In the genomic region with DNA sequence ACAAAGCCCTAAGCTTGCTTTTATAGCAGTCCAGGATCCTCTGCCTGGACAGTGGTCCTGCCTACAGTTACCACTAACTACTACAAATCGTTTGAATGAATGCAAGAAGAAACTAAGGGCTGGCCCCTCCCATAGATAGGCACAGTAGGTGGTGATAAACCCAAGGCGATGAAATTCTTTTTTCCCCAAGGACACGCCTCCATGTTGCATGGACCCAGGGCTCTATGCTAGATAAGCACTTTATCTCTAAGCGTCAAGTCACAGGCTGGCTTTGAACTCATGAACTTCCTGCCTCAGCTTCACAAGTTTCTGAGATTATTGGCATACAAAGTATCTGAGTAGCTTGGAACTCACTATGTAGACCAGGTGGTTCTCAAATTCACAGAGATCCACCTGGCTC, we compare ENCODE assay signal across 34 mouse cellular contexts. TPM values are rescaled to one million over a fixed set of nuclear protein-coding genes. Genes with fewer than 3 reads are reported as not detected.
DNase-seq lines count a peak whose midpoint lies in the region; ATAC-seq and TF ChIP-seq lines count a peak whose summit lies in the region.
"Had no signal": no experiment of that assay in that cellular context is flagged by ENCODE, and none has a peak within 500 bp of the region (broad histone marks: within the 10 kb centered on the region; RNA-seq: fewer than 3 reads in every experiment).

No protein-coding gene starts in this region.

- DNase-seq in c-Kit-positive CD71-positive TER-119-negative erythroid progenitor cells, embryonic 14.5 days (ENCODE audit: low read depth) = peak; percentile 54
- DNase-seq in liver, postnatal 0 days = no peak
- no peak for DNase-seq in thymus, adult 2 months
- DNase-seq in heart, adult 11 months = no peak
- DNase-seq in frontal cortex, postnatal 14 days (ENCODE audit: low spot score in 2 of 2) = no peak
- DNase-seq: adrenal gland, postnatal 36 days; B cell, adult 2 months; cerebellum, adult 11 months; cerebellum, adult 9-10 months; cerebellum, postnatal 36 days; embryo, embryonic 11 days; gastrocnemius, postnatal 10 days; heart, postnatal 14 days; kidney, adult 2 months; kidney, postnatal 10 days; layer of hippocampus, adult 9-11 months; lung, postnatal 4 days; thymus, postnatal 25 days had no signal

- no peak for TF ChIP-seq CTCF in liver, postnatal 0 days (IDR thresholded peaks at IDR 0.05; ENCODE audit: low read depth)
- TF ChIP-seq CTCF in thymus, adult 2 months (IDR thresholded peaks at IDR 0.05; ENCODE audit: borderline replicate concordance, control insufficient read depth, extremely low read depth, insufficient read depth, low read length, poor library complexity) = no peak

- H3K9me3 ChIP-seq in liver, embryonic 12.5 days (replicated peaks) = no peaks in the 10 kb centered on the region
- H3K9me3 ChIP-seq in liver, postnatal 0 days (ENCODE audit: low read length) = no peaks in the 10 kb centered on the region
- H3K9me3 ChIP-seq: embryonic facial prominence, embryonic 12.5 days; hindbrain, embryonic 10.5 days; hindbrain, embryonic 15.5 days; midbrain, embryonic 15.5 days; neural tube, embryonic 12.5 days had no signal

- no peaks in the 10 kb centered on the region for H3K27me3 ChIP-seq in liver, embryonic 12.5 days (replicated peaks)
- no peaks in the 10 kb centered on the region for H3K27me3 ChIP-seq in liver, postnatal 0 days (ENCODE audit: insufficient read depth, low read length)
- H3K27me3 ChIP-seq in thymus, adult 2 months (ENCODE audit: control insufficient read depth, insufficient read depth, low read length) = no peaks in the 10 kb centered on the region
- H3K27me3 ChIP-seq: embryonic facial prominence, embryonic 12.5 days; hindbrain, embryonic 15.5 days; midbrain, embryonic 15.5 days; neural tube, embryonic 12.5 days had no signal

- peak overlapping the region; percentile 10; the same call in 1 of the 2 replicates for H3K4me2 ChIP-seq in liver, embryonic 12.5 days
- no peak overlapping the region for H3K4me2 ChIP-seq in liver, postnatal 0 days (ENCODE audit: low read depth, low read length)
- H3K4me2 ChIP-seq: embryonic facial prominence, embryonic 12.5 days; hindbrain, embryonic 15.5 days; midbrain, embryonic 15.5 days; neural tube, embryonic 12.5 days had no signal

- peak; percentile 71 for ATAC-seq in liver, embryonic 12.5 days
- 0 out of 2 replicates have a peak, but pooled peaks have one; percentile 19 for ATAC-seq in liver, postnatal 0 days
- ATAC-seq: forebrain, embryonic 14.5 days; inflammation-experienced regulatory T-cells, adult 6 months; midbrain, embryonic 15.5 days had no signal

- WGBS in liver, embryonic 12.5 days (ENCODE audit: insufficient replicate concordance) = 16% methylated on average over 4 of the region's 4 CpGs
- 37% methylated on average over 4 of the region's 4 CpGs for WGBS in liver, postnatal 0 days (ENCODE audit: insufficient replicate concordance)
- 77% methylated on average over 4 of the region's 4 CpGs for WGBS in thymus, adult 2 months

- no peak overlapping the region for H3K9ac ChIP-seq in liver, embryonic 12.5 days
- no peak overlapping the region for H3K9ac ChIP-seq in liver, postnatal 0 days (replicated peaks)
- H3K9ac ChIP-seq: embryonic facial prominence, embryonic 12.5 days; hindbrain, embryonic 15.5 days; midbrain, embryonic 15.5 days; neural tube, embryonic 12.5 days had no signal

- H3K4me3 ChIP-seq in brown adipose tissue, adult 24 weeks (ENCODE audit: insufficient read depth, low read depth, low read length) = no peak overlapping the region
- H3K4me3 ChIP-seq in liver, embryonic 12.5 days = no peak overlapping the region
- H3K4me3 ChIP-seq in liver, postnatal 0 days (ENCODE audit: low read depth, low read length) = no peak overlapping the region
- no peak overlapping the region for H3K4me3 ChIP-seq in thymus, adult 2 months (ENCODE audit: control insufficient read depth, insufficient read depth, low read length)
- H3K4me3 ChIP-seq: embryonic facial prominence, embryonic 12.5 days; hindbrain, embryonic 10.5 days; hindbrain, embryonic 15.5 days; midbrain, embryonic 15.5 days; neural tube, embryonic 12.5 days had no signal

- H3K27ac ChIP-seq in brown adipose tissue, adult 24 weeks (replicated peaks; ENCODE audit: low read depth, low read length) = 0 out of 2 replicates have a peak overlapping the region, but pooled peaks have one; percentile 23
- no peak overlapping the region for H3K27ac ChIP-seq in liver, embryonic 12.5 days
- no peak overlapping the region for H3K27ac ChIP-seq in liver, postnatal 0 days (ENCODE audit: low read depth)
- H3K27ac ChIP-seq in thymus, adult 2 months (ENCODE audit: control insufficient read depth, insufficient read depth, low read length) = no peak overlapping the region
- H3K27ac ChIP-seq: embryonic facial prominence, embryonic 12.5 days; hindbrain, embryonic 10.5 days; hindbrain, embryonic 15.5 days; midbrain, embryonic 15.5 days; neural tube, embryonic 12.5 days had no signal

- H3K4me1 ChIP-seq in brown adipose tissue, adult 24 weeks (ENCODE audit: control insufficient read depth, insufficient read depth, insufficient read length, low read length) = peaks cover 12% of the 10 kb centered on the region
- H3K4me1 ChIP-seq in liver, embryonic 12.5 days = peaks cover 31% of the 10 kb centered on the region
- peaks cover 10% of the 10 kb centered on the region for H3K4me1 ChIP-seq in liver, postnatal 0 days (ENCODE audit: insufficient read depth)
- H3K4me1 ChIP-seq in thymus, adult 2 months (replicated peaks; ENCODE audit: control insufficient read depth, insufficient read depth, low read length) = peaks cover 18% of the 10 kb centered on the region
- H3K4me1 ChIP-seq: hindbrain, embryonic 15.5 days; midbrain, embryonic 15.5 days; neural tube, embryonic 12.5 days had no signal

- no peak; the same call in 1 of the 2 replicates for TF ChIP-seq EP300 in liver, postnatal 0 days (IDR thresholded peaks at IDR 0.05; ENCODE audit: low read depth)

- TF ChIP-seq POLR2A in thymus, adult 2 months (IDR thresholded peaks at IDR 0.05; ENCODE audit: control insufficient read depth, extremely low read depth, insufficient read depth, low read length, poor library complexity) = no peak

- no peaks in the 10 kb centered on the region for H3K36me3 ChIP-seq in liver, embryonic 12.5 days
- H3K36me3 ChIP-seq in liver, postnatal 0 days (replicated peaks; ENCODE audit: insufficient read depth, low read length) = no peaks in the 10 kb centered on the region
- no peaks in the 10 kb centered on the region for H3K36me3 ChIP-seq in thymus, adult 2 months (ENCODE audit: control insufficient read depth, insufficient read depth, low read length)
- H3K36me3 ChIP-seq: embryonic facial prominence, embryonic 12.5 days; hindbrain, embryonic 10.5 days; hindbrain, embryonic 15.5 days; midbrain, embryonic 15.5 days; neural tube, embryonic 12.5 days had no signal

RNA-seq across cellular contexts. Expression of gene 1700013G24Rik, which starts 4.2 kb away (rescaled TPM):
- not detected in 2 replicates for polyA plus RNA-seq in brown adipose tissue, adult 24 weeks (2012; ENCODE audit: insufficient read depth, insufficient read length, missing spikeins)
- polyA plus RNA-seq in liver, embryonic 12.5 days (2016; fragmentation: Nextera tagmentation; extraction: Ambion mirVana) = not detected in 2 replicates
- not detected in 2 replicates for polyA plus RNA-seq in liver, postnatal 0 days (2015; fragmentation: Nextera tagmentation; extraction: Ambion mirVana)
- polyA plus RNA-seq in thymus, adult 2 months (2012; rRNA removed) = 0.22 TPM in 1 of 2 replicates, not detected in the other
- polyA plus RNA-seq: brain, embryonic 14.5 days; embryonic facial prominence, embryonic 12.5 days; forebrain, embryonic 14.5 days; frontal cortex, adult 2 months; heart, embryonic 14.5 days; hindbrain, embryonic 10.5 days; hindbrain, embryonic 15.5 days; inflammation-experienced regulatory T-cells, adult 6 months; limb, embryonic 11.5 days; liver, adult 2 months; lung, embryonic 16.5 days; midbrain, embryonic 15.5 days; neural tube, embryonic 12.5 days had no signal

RNA-seq across cellular contexts. Expression of gene Hspg2, which starts 11.3 kb away (rescaled TPM):
- 32.5 and 49.7 TPM in 2 replicates for polyA plus RNA-seq in brown adipose tissue, adult 24 weeks (2012; ENCODE audit: insufficient read depth, insufficient read length, missing spikeins)
- 6.4 and 7.3 TPM in 2 replicates for polyA plus RNA-seq in liver, embryonic 12.5 days (2016; fragmentation: Nextera tagmentation; extraction: Ambion mirVana)
- 5.1 TPM in 2 replicates for polyA plus RNA-seq in liver, postnatal 0 days (2015; fragmentation: Nextera tagmentation; extraction: Ambion mirVana)
- 21.6 and 25.6 TPM in 2 replicates for polyA plus RNA-seq in thymus, adult 2 months (2012; rRNA removed)
- polyA plus RNA-seq: inflammation-experienced regulatory T-cells, adult 6 months had no signal

RNA-seq across cellular contexts. Expression of gene Cela3b, which starts 27.0 kb away (rescaled TPM):
- not detected in 2 replicates for polyA plus RNA-seq in brown adipose tissue, adult 24 weeks (2012; ENCODE audit: insufficient read depth, insufficient read length, missing spikeins)
- polyA plus RNA-seq in liver, embryonic 12.5 days (2016; fragmentation: Nextera tagmentation; extraction: Ambion mirVana) = not detected in 2 replicates
- polyA plus RNA-seq in liver, postnatal 0 days (2015; fragmentation: Nextera tagmentation; extraction: Ambion mirVana) = 0.42 and 6.5 TPM in 2 replicates
- 1.1 and 1.4 TPM in 2 replicates for polyA plus RNA-seq in thymus, adult 2 months (2012; rRNA removed)
- polyA plus RNA-seq: brain, embryonic 14.5 days; embryonic facial prominence, embryonic 12.5 days; forebrain, embryonic 14.5 days; frontal cortex, adult 2 months; heart, embryonic 14.5 days; hindbrain, embryonic 10.5 days; hindbrain, embryonic 15.5 days; inflammation-experienced regulatory T-cells, adult 6 months; kidney, adult 2 months; limb, embryonic 11.5 days; lung, embryonic 16.5 days; midbrain, embryonic 15.5 days; neural tube, embryonic 12.5 days had no signal

RNA-seq across cellular contexts. Expression of gene Cela3a, which starts 47.7 kb away (rescaled TPM):
- not detected in 2 replicates for polyA plus RNA-seq in brown adipose tissue, adult 24 weeks (2012; ENCODE audit: insufficient read depth, insufficient read length, missing spikeins)
- polyA plus RNA-seq in liver, embryonic 12.5 days (2016; fragmentation: Nextera tagmentation; extraction: Ambion mirVana) = not detected in 2 replicates
- not detected in 2 replicates for polyA plus RNA-seq in liver, postnatal 0 days (2015; fragmentation: Nextera tagmentation; extraction: Ambion mirVana)
- polyA plus RNA-seq in thymus, adult 2 months (2012; rRNA removed) = not detected in 2 replicates
- polyA plus RNA-seq: brain, embryonic 14.5 days; embryonic facial prominence, embryonic 12.5 days; forebrain, embryonic 14.5 days; frontal cortex, adult 2 months; gonadal fat pad, adult 2 months; heart, embryonic 14.5 days; hindbrain, embryonic 10.5 days; hindbrain, embryonic 15.5 days; inflammation-experienced regulatory T-cells, adult 6 months; kidney, adult 2 months; limb, embryonic 11.5 days; liver, adult 2 months; lung, embryonic 16.5 days; midbrain, embryonic 15.5 days; neural tube, embryonic 12.5 days had no signal
